Mouse (Mus musculus): Measurements from ENCODE around the gene Dgki.

The Dgki gene

GRCm38 (mm10) chr6:37026343-37027243 lies 273.4 kb downstream of the Dgki start:
- no peak for DNase-seq (ENCODE audit: low read depth, low spot score)

DNA sequence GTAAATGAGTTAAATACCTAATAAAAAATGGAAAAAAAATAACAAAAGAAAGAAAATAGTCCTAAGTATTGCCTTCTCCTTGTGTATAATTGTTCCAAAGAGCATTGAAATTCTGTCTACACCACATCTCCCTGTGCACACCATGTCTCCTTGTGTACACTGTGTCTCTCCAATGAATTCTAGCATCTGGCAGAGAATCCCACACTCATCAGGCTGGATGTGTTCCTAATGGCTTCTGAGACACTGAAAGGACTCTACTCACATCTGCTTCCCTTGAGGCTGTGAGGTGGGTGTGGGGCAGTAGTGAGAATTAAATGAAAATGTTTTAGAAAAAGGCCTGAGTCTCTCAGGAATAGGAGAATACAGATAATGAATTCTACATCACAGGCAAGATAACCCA lies 283.9 kb downstream of the Dgki start:
- no peak for DNase-seq (ENCODE audit: low read depth, low spot score)

- no peak for DNase-seq (ENCODE audit: low read depth, low spot score)
Observed at GRCm38 (mm10) chr6:37011597-37011996, 288.4 kb downstream of the Dgki start.

- DNase-seq (ENCODE audit: low read depth, low spot score): peak; percentile 5
Observed at GRCm38 (mm10) chr6:37007573-37007972, 292.4 kb downstream of the Dgki start.

- DNase-seq (ENCODE audit: low read depth, low spot score): no peak
Observed at GRCm38 (mm10) chr6:37004914-37005313, 295.1 kb downstream of the Dgki start.

DNA sequence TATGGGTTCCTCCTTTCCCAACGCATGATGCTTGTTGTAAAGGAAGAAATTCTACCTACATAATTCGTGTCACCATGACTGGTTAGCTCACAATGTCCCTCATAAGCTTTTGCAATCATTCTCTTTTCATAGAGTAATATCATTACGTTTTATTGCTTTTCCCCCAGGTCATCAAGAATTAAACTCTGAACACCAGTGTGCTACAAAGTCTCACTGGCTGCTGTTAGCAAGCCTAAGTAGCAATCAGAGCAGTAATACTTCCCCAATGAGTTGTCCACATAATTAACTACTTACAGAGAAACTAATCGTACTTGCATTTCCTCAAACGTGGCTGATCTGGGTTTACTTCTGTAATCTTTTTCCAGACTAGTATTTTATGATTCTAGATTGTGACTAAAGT lies 296.7 kb downstream of the Dgki start:
- DNase-seq (ENCODE audit: low read depth, low spot score): no peak

DNA sequence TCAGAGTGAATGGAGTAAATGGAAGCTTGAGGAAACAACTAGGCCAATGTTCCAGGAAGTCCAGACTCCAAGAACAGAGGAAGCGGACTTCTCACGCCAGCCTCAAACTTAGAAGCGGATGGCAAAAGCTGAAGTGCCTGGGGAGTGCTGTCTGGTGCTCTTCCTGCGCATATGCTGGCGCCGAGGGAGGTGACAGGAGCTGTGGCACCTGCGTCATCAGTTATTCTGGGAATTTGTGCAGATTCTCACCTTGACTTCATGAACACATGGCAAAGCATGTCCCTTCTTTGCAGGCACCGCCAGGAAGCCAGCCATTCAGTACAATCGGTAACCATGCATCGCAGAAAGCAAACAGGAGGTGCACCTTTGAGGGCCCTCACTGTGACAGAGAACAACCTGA lies 301.0 kb downstream of the Dgki start:
- no peak for DNase-seq (ENCODE audit: low read depth, low spot score)

DNA sequence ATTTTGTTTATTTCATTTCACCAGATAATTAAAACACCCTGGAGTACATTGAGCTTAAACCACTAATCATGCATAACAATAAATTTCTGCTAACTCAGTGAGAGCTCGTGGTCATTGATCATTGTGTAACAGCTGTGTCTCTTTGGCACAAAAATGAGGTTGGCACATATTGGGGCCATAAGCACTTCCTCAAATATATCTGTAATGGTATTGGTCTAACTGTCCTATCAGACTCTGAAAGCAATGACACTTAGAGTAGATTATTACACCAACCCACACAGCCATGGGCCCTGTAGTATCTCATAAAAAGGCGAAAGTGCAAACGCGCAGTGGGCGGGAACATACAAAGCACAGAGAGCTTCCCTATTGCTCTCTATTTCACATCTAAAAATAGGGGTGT lies 305.7 kb downstream of the Dgki start:
- no peak for DNase-seq (ENCODE audit: low read depth, low spot score)

DNA sequence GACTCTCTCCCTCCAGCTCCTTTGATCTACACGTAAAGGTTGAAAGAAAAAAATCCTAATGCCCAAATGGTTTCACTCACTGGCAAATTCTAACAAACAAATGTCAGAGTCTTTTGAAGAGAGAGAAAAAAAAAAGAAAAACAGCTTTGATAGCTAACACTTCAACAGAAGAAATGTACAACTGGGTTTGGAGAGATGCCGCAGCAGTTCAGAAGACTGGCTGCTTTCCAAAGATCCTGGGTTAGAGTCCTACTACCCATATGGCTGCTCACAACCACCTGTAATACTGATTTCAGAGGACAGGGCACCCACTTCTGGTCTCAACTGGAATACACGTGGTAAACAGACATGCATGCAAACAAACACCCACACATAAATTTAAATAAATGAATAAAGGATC lies 309.8 kb downstream of the Dgki start:
- DNase-seq (ENCODE audit: low read depth, low spot score): no peak

GRCm38 (mm10) chr6:36988800-36989199 lies 311.2 kb downstream of the Dgki start:
- DNase-seq (ENCODE audit: low read depth, low spot score): no peak

GRCm38 (mm10) chr6:36981646-36982045 lies 318.3 kb downstream of the Dgki start:
- no peak for DNase-seq (ENCODE audit: low read depth, low spot score)

GRCm38 (mm10) chr6:36980475-36980874 lies 319.5 kb downstream of the Dgki start:
- DNase-seq (ENCODE audit: low read depth, low spot score): no peak

GRCm38 (mm10) chr6:36978176-36978575 lies 321.8 kb downstream of the Dgki start:
- DNase-seq (ENCODE audit: low read depth, low spot score): no peak

- no peak for DNase-seq (ENCODE audit: low read depth, low spot score)
Observed at GRCm38 (mm10) chr6:36973096-36973495, 326.9 kb downstream of the Dgki start.

DNA sequence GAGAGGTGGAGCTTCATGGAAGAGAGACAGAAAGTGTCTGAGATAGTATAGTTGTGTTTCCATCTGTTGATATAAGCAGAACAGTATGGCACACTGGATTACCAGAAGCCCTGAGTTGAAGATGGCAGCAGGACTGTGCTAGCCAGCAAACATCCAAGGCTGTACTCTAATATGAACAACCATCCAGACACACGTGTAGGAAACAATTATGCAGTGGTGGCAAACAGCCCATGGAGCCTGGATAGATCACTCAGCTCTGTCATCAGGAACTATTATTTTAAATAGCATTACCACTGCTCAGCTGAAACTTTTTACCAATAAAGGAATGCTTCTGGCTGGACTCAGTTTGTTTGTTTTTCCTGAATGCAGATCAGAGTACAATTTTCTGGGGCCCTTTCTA lies 327.5 kb downstream of the Dgki start:
- no peak for DNase-seq (ENCODE audit: low read depth, low spot score)

DNA sequence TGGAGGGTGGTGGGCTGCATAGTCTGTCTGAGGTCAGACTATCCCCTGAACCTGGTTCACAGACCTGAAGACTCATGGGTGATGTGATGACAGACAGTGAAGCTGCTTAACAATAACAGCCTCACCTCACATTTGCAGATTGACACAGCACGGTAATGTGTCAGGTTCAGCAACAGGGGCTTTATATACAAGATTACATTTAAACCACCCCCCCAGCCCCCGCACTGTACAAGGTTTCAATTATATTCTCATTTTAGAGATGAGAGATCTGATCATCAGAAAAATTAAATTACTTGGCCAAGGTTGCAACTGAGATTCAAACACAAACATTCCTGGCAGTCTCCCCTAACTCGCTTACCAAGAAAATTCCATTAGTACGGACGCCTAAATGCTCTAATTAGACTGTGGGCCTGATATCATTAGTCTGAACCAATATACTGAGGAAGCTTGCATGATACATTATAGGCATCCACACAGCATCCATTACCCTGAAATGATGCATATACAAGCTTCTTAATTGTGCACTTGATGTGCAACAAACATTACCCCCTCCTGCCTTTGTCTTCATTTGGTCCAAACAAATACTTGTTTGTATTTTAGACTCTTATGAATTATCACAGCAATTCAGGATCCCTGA lies 330.6 kb downstream of the Dgki start:
- DNase-seq (ENCODE audit: low read depth, low spot score): no peak

DNA sequence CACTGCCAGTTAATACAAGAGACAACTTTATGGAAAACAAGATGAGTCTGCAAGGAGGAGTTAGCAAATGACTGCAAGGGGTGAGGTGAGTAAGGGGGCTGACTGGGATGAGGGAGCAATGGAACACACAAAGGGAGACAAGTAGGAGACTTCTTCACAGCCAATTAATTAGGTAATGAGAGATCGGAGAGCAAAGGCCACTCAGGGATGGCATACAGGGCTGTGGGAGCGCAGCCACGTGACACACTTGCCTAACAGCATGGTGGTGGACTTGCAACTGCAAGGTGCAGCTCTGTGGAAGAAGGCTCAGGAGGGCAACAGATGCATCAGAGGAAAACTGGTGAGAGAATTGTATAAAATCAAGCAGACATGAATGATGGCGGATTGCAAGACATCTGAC lies 339.3 kb downstream of the Dgki start:
- no peak for DNase-seq (ENCODE audit: low read depth, low spot score)

- peak; percentile 39 for DNase-seq (ENCODE audit: low read depth, low spot score)
Observed at GRCm38 (mm10) chr6:36955293-36955692, 344.7 kb downstream of the Dgki start.

DNA sequence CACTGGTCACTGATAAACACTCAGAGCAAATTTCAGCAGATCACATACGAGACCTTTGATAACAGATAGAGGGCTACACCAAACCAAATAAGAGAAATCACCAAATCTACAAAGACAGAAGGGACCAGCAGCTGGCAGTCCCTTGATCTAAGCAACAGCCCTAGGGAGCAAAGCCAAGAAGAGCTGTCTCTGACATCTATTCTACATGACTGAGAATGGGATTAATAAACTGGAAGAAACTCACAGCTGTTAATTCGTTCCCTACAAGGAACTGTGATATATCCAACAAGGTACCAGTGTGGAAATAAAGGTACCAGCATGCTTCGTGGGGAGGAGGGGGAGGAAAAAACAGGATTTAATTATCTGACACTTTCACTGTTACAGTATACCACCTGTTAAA lies 349.3 kb downstream of the Dgki start:
- no peak for DNase-seq (ENCODE audit: low read depth, low spot score)

GRCm38 (mm10) chr6:36947861-36948260 lies 352.1 kb downstream of the Dgki start:
- DNase-seq (ENCODE audit: low read depth, low spot score): no peak

DNA sequence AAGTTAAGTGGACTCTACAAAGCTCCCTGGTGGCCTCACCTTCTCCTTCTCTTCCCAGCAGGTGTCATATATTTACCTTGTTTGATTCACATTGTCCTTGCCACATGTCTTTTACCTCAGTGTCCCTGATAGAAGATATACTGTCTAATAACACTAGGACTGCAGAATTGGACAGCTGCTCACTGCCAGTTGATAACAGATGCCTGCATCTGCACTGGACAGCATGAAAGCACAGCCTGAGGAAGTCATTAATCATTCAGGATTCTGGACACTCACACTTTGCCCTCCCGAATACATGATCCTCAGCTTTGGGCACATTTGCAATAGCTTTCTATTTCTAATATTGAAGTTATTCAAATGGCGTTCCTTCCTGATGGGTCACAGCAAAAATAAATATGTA lies 362.5 kb downstream of the Dgki start:
- DNase-seq (ENCODE audit: low read depth, low spot score): no peak

DNA sequence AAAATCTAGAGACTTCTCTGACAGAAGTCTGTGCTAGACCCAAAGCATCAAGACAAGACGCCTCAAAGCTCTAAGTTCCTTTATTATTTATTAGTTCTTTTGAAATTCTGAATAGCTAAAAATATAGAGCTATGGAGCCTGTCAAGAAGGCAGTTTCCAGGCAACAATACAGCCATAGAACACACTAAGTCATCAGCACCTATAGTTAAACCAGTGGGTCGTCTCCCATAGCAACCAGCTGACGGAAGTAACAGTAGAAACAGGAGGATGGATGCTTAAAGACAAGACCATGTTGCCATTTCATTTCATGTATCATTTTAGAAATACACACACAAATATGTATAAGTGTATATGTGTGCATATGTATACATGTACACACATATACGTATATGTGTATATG lies 363.2 kb downstream of the Dgki start:
- no peak for DNase-seq (ENCODE audit: low read depth, low spot score)

- DNase-seq (ENCODE audit: low read depth, low spot score): no peak
Observed at GRCm38 (mm10) chr6:36931473-36931872, 368.5 kb downstream of the Dgki start.

Measured in forelimb bud, embryonic 11.5 days (tissue).